In the genomic region with DNA sequence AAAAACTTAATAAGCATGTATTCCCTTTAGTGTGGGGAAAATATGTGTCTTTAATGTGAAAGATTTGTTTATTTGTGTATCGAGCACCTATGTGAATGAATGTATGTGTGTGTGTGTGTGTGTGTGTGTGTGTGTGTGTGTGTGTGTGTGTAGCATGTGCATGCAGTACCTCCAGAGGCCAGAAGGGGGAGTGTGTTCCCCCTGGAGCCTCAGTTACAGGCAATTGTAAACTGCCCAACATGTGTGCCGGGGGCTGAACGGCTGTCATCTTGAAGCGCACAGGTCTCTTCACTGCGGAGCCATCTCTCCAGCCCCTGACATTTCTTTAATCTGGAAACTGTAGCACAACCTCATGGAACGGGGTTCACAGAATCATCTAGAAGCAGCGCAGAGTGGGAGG, we compare ENCODE assay signal across 17 mouse cellular contexts.
DNase-seq lines count a peak whose midpoint lies in the region; ATAC-seq and TF ChIP-seq lines count a peak whose summit lies in the region.
"Had no signal": no experiment of that assay in that cellular context is flagged by ENCODE, and none has a peak within 500 bp of the region (broad histone marks: within the 10 kb centered on the region; RNA-seq: fewer than 3 reads in every experiment).

No protein-coding gene starts in this region.

- H3K4me3 ChIP-seq in kidney, embryonic 15.5 days (replicated peaks) = no peak overlapping the region
- H3K4me3 ChIP-seq in midbrain, postnatal 0 days (ENCODE audit: low read depth, low read length) = no peak overlapping the region
- no peak overlapping the region for H3K4me3 ChIP-seq in midbrain, embryonic 14.5 days (replicated peaks; ENCODE audit: low read depth, low read length)
- no peak overlapping the region for H3K4me3 ChIP-seq in bone marrow, adult 2 months (replicated peaks; ENCODE audit: control insufficient read depth, low read depth, low read length)
- H3K4me3 ChIP-seq in small intestine, adult 2 months (ENCODE audit: low read depth, low read length) = no peak overlapping the region
- H3K4me3 ChIP-seq: forebrain, embryonic 15.5 days; gastrocnemius, adult 2 months had no signal

- 0 out of 2 replicates have a peak overlapping the region, but pooled peaks have one; percentile 84 for H3K27ac ChIP-seq in kidney, embryonic 15.5 days
- H3K27ac ChIP-seq in midbrain, postnatal 0 days (ENCODE audit: low read depth, low read length) = no peak overlapping the region
- no peak overlapping the region for H3K27ac ChIP-seq in midbrain, embryonic 14.5 days (replicated peaks; ENCODE audit: low read depth, low read length)
- H3K27ac ChIP-seq in bone marrow, adult 2 months (ENCODE audit: control insufficient read depth, insufficient read depth, low read depth, low read length, poor library complexity) = no peak overlapping the region
- no peak overlapping the region for H3K27ac ChIP-seq in small intestine, adult 2 months (ENCODE audit: insufficient read depth, low read depth, low read length)
- H3K27ac ChIP-seq: forebrain, embryonic 15.5 days; gastrocnemius, adult 2 months; macrophage had no signal

- WGBS in kidney, embryonic 15.5 days = 97% methylated on average over 7 of the region's 7 CpGs
- 98% methylated on average over 7 of the region's 7 CpGs for WGBS in midbrain, postnatal 0 days
- 99% methylated on average over 7 of the region's 7 CpGs for WGBS in midbrain, embryonic 14.5 days
- WGBS in bone marrow, adult 2 months = 89% methylated on average over 7 of the region's 7 CpGs
- WGBS in small intestine, adult 2 months = over 99% methylated on average over 7 of the region's 7 CpGs

- no peak overlapping the region for H3K4me2 ChIP-seq in kidney, embryonic 15.5 days
- no peak overlapping the region for H3K4me2 ChIP-seq in midbrain, postnatal 0 days (ENCODE audit: low read depth, low read length, poor library complexity, severe bottlenecking)
- no peak overlapping the region for H3K4me2 ChIP-seq in midbrain, embryonic 14.5 days (ENCODE audit: low read length)
- H3K4me2 ChIP-seq: forebrain, embryonic 15.5 days; midbrain, embryonic 11.5 days had no signal

- no peaks in the 10 kb centered on the region for H3K36me3 ChIP-seq in kidney, embryonic 15.5 days
- no peaks in the 10 kb centered on the region for H3K36me3 ChIP-seq in midbrain, postnatal 0 days (ENCODE audit: insufficient read depth, low read length)
- no peaks in the 10 kb centered on the region for H3K36me3 ChIP-seq in midbrain, embryonic 14.5 days (ENCODE audit: control insufficient read depth, insufficient read depth, low read length)
- H3K36me3 ChIP-seq in small intestine, adult 2 months (ENCODE audit: control insufficient read depth, insufficient read depth, low read length) = no peaks in the 10 kb centered on the region
- H3K36me3 ChIP-seq: forebrain, embryonic 15.5 days; G1E had no signal

- no peaks in the 10 kb centered on the region for H3K9me3 ChIP-seq in kidney, embryonic 15.5 days (replicated peaks)
- no peaks in the 10 kb centered on the region for H3K9me3 ChIP-seq in midbrain, postnatal 0 days (ENCODE audit: low read length)
- peaks cover 5% of the 10 kb centered on the region; the same call in 1 of the 2 replicates for H3K9me3 ChIP-seq in midbrain, embryonic 14.5 days (ENCODE audit: control insufficient read depth, low read length)
- H3K9me3 ChIP-seq: forebrain, embryonic 15.5 days had no signal

- ATAC-seq in kidney, embryonic 15.5 days (replicated peaks; ENCODE audit: low FRiP score) = no peak
- no peak for ATAC-seq in midbrain, postnatal 0 days (ENCODE audit: low FRiP score)
- no peak for ATAC-seq in midbrain, embryonic 14.5 days (ENCODE audit: low FRiP score, low TSS enrichment)
- no peak for ATAC-seq in inflammation-experienced regulatory T-cells, adult 6 months
- ATAC-seq: forebrain, embryonic 15.5 days had no signal

- DNase-seq in kidney, postnatal 10 days = no peak
- no peak for DNase-seq in midbrain, postnatal 0 days (ENCODE audit: low spot score)
- DNase-seq in midbrain, embryonic 14.5 days = no peak
- no peak for DNase-seq in frontal cortex, postnatal 25 days (ENCODE audit: low spot score in 2 of 2)
- DNase-seq: cerebellum, adult 11 months; cerebellum, postnatal 25 days; gastrocnemius, adult 2 months; layer of hippocampus, adult 9-11 months; thymus, adult 2 months had no signal

- H3K9ac ChIP-seq in kidney, embryonic 15.5 days = no peak overlapping the region
- no peak overlapping the region for H3K9ac ChIP-seq in midbrain, postnatal 0 days (replicated peaks; ENCODE audit: low read length, poor library complexity, severe bottlenecking)
- no peak overlapping the region for H3K9ac ChIP-seq in midbrain, embryonic 14.5 days (replicated peaks; ENCODE audit: low read length)
- H3K9ac ChIP-seq: forebrain, embryonic 15.5 days had no signal

- H3K4me1 ChIP-seq in kidney, embryonic 15.5 days = peaks cover 36% of the 10 kb centered on the region
- peaks cover 4% of the 10 kb centered on the region; the same call in 1 of the 2 replicates for H3K4me1 ChIP-seq in midbrain, postnatal 0 days (ENCODE audit: insufficient read depth, low read length)
- no peaks in the 10 kb centered on the region for H3K4me1 ChIP-seq in midbrain, embryonic 14.5 days (ENCODE audit: control insufficient read depth, insufficient read depth, low read length)
- H3K4me1 ChIP-seq in bone marrow, adult 2 months (ENCODE audit: control insufficient read depth, insufficient read depth, low read length) = no peaks in the 10 kb centered on the region
- H3K4me1 ChIP-seq in small intestine, adult 2 months (ENCODE audit: control insufficient read depth, insufficient read depth, insufficient read length, low read length) = no peaks in the 10 kb centered on the region; the same call in 1 of the 2 replicates

- no peak for TF ChIP-seq POLR2A in bone marrow, adult 2 months (IDR thresholded peaks at IDR 0.05; ENCODE audit: borderline replicate concordance, control insufficient read depth, low read depth, low read length)
- TF ChIP-seq POLR2A in small intestine, adult 2 months (IDR thresholded peaks at IDR 0.05; ENCODE audit: low read depth, low read length) = no peak

- peak; percentile 38; the same call in 1 of the 2 replicates for TF ChIP-seq CTCF in midbrain, postnatal 0 days (IDR thresholded peaks at IDR 0.05)
- 0 out of 2 replicates have a peak, but pooled peaks have one; percentile 6 for TF ChIP-seq CTCF in bone marrow, adult 2 months (IDR thresholded peaks at IDR 0.05; ENCODE audit: control insufficient read depth, insufficient read depth, low read length)
- 0 out of 2 replicates have a peak, but pooled peaks have one; percentile 4 for TF ChIP-seq CTCF in small intestine, adult 2 months (IDR thresholded peaks at IDR 0.05; ENCODE audit: extremely low read depth, insufficient read length, insufficient replicate concordance, low read depth, low read length)

- 0 out of 2 replicates have a peak, but pooled peaks cover 3% of the 10 kb centered on the region for H3K27me3 ChIP-seq in kidney, embryonic 15.5 days
- H3K27me3 ChIP-seq in midbrain, postnatal 0 days (ENCODE audit: insufficient read depth, low read length) = no peaks in the 10 kb centered on the region
- no peaks in the 10 kb centered on the region for H3K27me3 ChIP-seq in midbrain, embryonic 14.5 days (ENCODE audit: control insufficient read depth, insufficient read depth, low read length)
- no peaks in the 10 kb centered on the region for H3K27me3 ChIP-seq in small intestine, adult 2 months (ENCODE audit: control insufficient read depth, insufficient read depth, low read length)
- H3K27me3 ChIP-seq: forebrain, embryonic 15.5 days had no signal
